Mouse (Mus musculus) hindbrain, embryonic 12.5 days (tissue): Measurements from ENCODE around the gene Rfx1. TPM values are rescaled to one million over a fixed set of nuclear protein-coding genes. Genes with fewer than 3 reads are reported as not detected.

Experiments
- ATAC-seq: fragments of 200-750 bp; cut with Nextera tagmentation; 2 replicates; pipeline ENCODE4 v1.8.0; 2017; ENCODE audit warnings: moderate TSS enrichment; ENCODE audit not compliant: low FRiP score
- H3K27ac ChIP-seq: fragments of 300-500 bp; sonication (generic); 2 replicates; pipeline ENCODE4 v1.5.1; 2016; ENCODE audit warnings: mild to moderate bottlenecking
- H3K27me3 ChIP-seq: fragments of 300-500 bp; sonication (generic); 2 replicates; pipeline ENCODE4 v1.6.1; 2016; ENCODE audit warnings: mild to moderate bottlenecking
- H3K36me3 ChIP-seq: fragments of 300-500 bp; sonication (generic); 2 replicates; pipeline ENCODE4 v1.6.1; 2016; ENCODE audit warnings: mild to moderate bottlenecking
- H3K4me1 ChIP-seq: fragments of 300-500 bp; sonication (generic); 2 replicates; pipeline ENCODE4 v1.6.1; 2016
- H3K4me2 ChIP-seq: fragments of 300-500 bp; sonication (generic); replicated peaks from 2 replicates; pipeline ENCODE4 v1.6.1; 2016; ENCODE audit warnings: mild to moderate bottlenecking
- H3K4me3 ChIP-seq: fragments of 300-500 bp; sonication (generic); 2 replicates; pipeline ENCODE4 v1.5.1; 2016; ENCODE audit warnings: mild to moderate bottlenecking
- H3K9ac ChIP-seq: fragments of 300-500 bp; sonication (generic); 2 replicates; pipeline ENCODE4 v1.6.1; 2016; ENCODE audit warnings: mild to moderate bottlenecking, moderate library complexity
- H3K9me3 ChIP-seq: fragments of 300-500 bp; sonication (generic); replicated peaks from 2 replicates; pipeline ENCODE4 v1.6.1; 2016; ENCODE audit warnings: mild to moderate bottlenecking
- WGBS: fragments of 180-500 bp; shearing (Covaris S2); methylation state at CpG from one replicate; pipeline ENCODE4 v1.1.7; 2016; 5-methylcytosine and 5-hydroxymethylcytosine counted together
- polyA plus RNA-seq: library from polyadenylated mRNA; unstranded; fragments of >200 nt; fragmentation: Nextera tagmentation; extraction: Ambion mirVana; gene quantifications from 2 replicates; pipeline ENCODE4 v1.2.1, GENCODE M21; 2016

Rfx1 gene
- polyA plus RNA-seq, 1 experiment from 2014 or later = 9.4 TPM

GRCm38 (mm10) chr8:84103601-84104000, 37.0 kb downstream of the Rfx1 start:
- Histone ChIP-seq H3K4me2 (peak overlapping the region; percentile 86), H3K27me3 (no peaks in the 10 kb centered on the region), H3K4me1 (peaks cover 30% of the 10 kb centered on the region), H3K4me3 (peak overlapping the region; percentile 65), H3K27ac (peak overlapping the region; percentile 94), H3K36me3 (peaks cover 31% of the 10 kb centered on the region), H3K9me3 (0 out of 2 replicates have a peak, but pooled peaks cover 3% of the 10 kb centered on the region), H3K9ac (peak overlapping the region; percentile 81)
- ATAC-seq = no peak
- 58% methylated on average over 3 of the region's 3 CpGs for WGBS

GRCm38 (mm10) chr8:84104221-84104620, 37.6 kb downstream of the Rfx1 start:
- Histone ChIP-seq H3K9me3 (0 out of 2 replicates have a peak, but pooled peaks cover 3% of the 10 kb centered on the region), H3K27ac (peak overlapping the region; percentile 94), H3K4me3 (peak overlapping the region; percentile 65), H3K9ac (peak overlapping the region; percentile 81), H3K4me2 (peak overlapping the region; percentile 86), H3K36me3 (peaks cover 25% of the 10 kb centered on the region), H3K4me1 (peaks cover 30% of the 10 kb centered on the region), H3K27me3 (no peaks in the 10 kb centered on the region)
- ATAC-seq = peak; percentile 81
- WGBS = 0% methylated on average over 24 of the region's 29 CpGs

- Histone ChIP-seq H3K4me2 (peak within 1 kb of the TSS; percentile 86), H3K27ac (peak within 1 kb of the TSS; percentile 94), H3K9me3 (0 out of 2 replicates have a peak, but pooled peaks cover 3% of the 10 kb centered on the region), H3K9ac (peak within 1 kb of the TSS; percentile 81), H3K36me3 (peaks cover 18% of the 10 kb centered on the region), H3K4me1 (peaks cover 30% of the 10 kb centered on the region), H3K27me3 (no peaks in the 10 kb centered on the region), H3K4me3 (peak within 1 kb of the TSS; percentile 65)
- ATAC-seq = peak; percentile 96
- 6% methylated on average over 42 of the region's 42 CpGs for WGBS
These were observed 38.3 kb downstream of the Rfx1 start, which contains the start of gene Dcaf15 for GRCm38 (mm10) chr8:84104697-84105609. Gene Dcaf15 (minus strand): TSS chr8:84104768.

GRCm38 (mm10) chr8:84105676-84106075, 39.0 kb downstream of the Rfx1 start:
- peaks cover 16% of the 10 kb centered on the region; the same call in 1 of the 2 replicates for H3K36me3 ChIP-seq
- no peak for ATAC-seq
- 0 out of 2 replicates have a peak overlapping the region, but pooled peaks have one; percentile 49 for H3K4me2 ChIP-seq
- peak overlapping the region; percentile 86 for H3K27ac ChIP-seq
- 0 out of 2 replicates have a peak, but pooled peaks cover 3% of the 10 kb centered on the region for H3K9me3 ChIP-seq
- H3K4me3 ChIP-seq = no peak overlapping the region
- peaks cover 30% of the 10 kb centered on the region for H3K4me1 ChIP-seq
- H3K9ac ChIP-seq = no peak overlapping the region
- WGBS = 84% methylated on average over 2 of the region's 2 CpGs
- H3K27me3 ChIP-seq = no peaks in the 10 kb centered on the region

- Histone ChIP-seq H3K27ac (no peak overlapping the region), H3K36me3 (peaks cover 13% of the 10 kb centered on the region; the same call in 1 of the 2 replicates), H3K9ac (no peak overlapping the region), H3K9me3 (0 out of 2 replicates have a peak, but pooled peaks cover 3% of the 10 kb centered on the region), H3K4me1 (peaks cover 28% of the 10 kb centered on the region), H3K27me3 (no peaks in the 10 kb centered on the region), H3K4me3 (no peak overlapping the region), H3K4me2 (no peak overlapping the region)
- ATAC-seq = no peak
- WGBS = 97% methylated on average over 6 of the region's 6 CpGs
These were observed 39.8 kb downstream of the Rfx1 start for GRCm38 (mm10) chr8:84106216-84107040.

- H3K36me3 ChIP-seq = no peaks in the 10 kb centered on the region
These were observed 49.0 kb downstream of the Rfx1 start for GRCm38 (mm10) chr8:84115646-84116045.

GRCm38 (mm10) chr8:84122151-84122550, 55.5 kb downstream of the Rfx1 start:
- H3K4me3 ChIP-seq = no peak overlapping the region
- WGBS = 85% methylated on average over 3 of the region's 3 CpGs
- no peaks in the 10 kb centered on the region for H3K27me3 ChIP-seq
- no peak overlapping the region for H3K27ac ChIP-seq
- no peak overlapping the region for H3K4me2 ChIP-seq
- 0 out of 2 replicates have a peak, but pooled peaks cover 3% of the 10 kb centered on the region for H3K9me3 ChIP-seq
- H3K9ac ChIP-seq = no peak overlapping the region
- no peaks in the 10 kb centered on the region for H3K36me3 ChIP-seq
- ATAC-seq = no peak
- 0 out of 2 replicates have a peak, but pooled peaks cover 2% of the 10 kb centered on the region for H3K4me1 ChIP-seq

More at GRCm38 (mm10) chr8:84115646-84116045, 49.0 kb downstream of the Rfx1 start:
- no peaks in the 10 kb centered on the region for H3K4me1 ChIP-seq
- no peak overlapping the region for H3K27ac ChIP-seq
- H3K4me2 ChIP-seq = no peak overlapping the region
- no peak overlapping the region for H3K4me3 ChIP-seq
- H3K9me3 ChIP-seq = 0 out of 2 replicates have a peak, but pooled peaks cover 3% of the 10 kb centered on the region
- ATAC-seq = no peak
- H3K9ac ChIP-seq = no peak overlapping the region
- WGBS = 81% methylated on average over 6 of the region's 6 CpGs
- no peaks in the 10 kb centered on the region for H3K27me3 ChIP-seq

- Histone ChIP-seq H3K9me3 (no peaks in the 10 kb centered on the region), H3K27me3 (peaks cover under 1% of the 10 kb centered on the region; the same call in 1 of the 2 replicates), H3K27ac (peak within 1 kb of the TSS; percentile 13; the same call in 1 of the 2 replicates), H3K4me3 (no peak within 1 kb of the TSS), H3K4me2 (no peak within 1 kb of the TSS), H3K9ac (peak within 1 kb of the TSS; percentile 9; the same call in 1 of the 2 replicates), H3K36me3 (no peaks in the 10 kb centered on the region), H3K4me1 (peaks cover 11% of the 10 kb centered on the region; the same call in 1 of the 2 replicates)
- ATAC-seq = no peak
- 46% methylated on average over 7 of the region's 9 CpGs for WGBS
These were observed 59.0 kb downstream of the Rfx1 start, which contains the start of gene Podnl1 for GRCm38 (mm10) chr8:84125656-84126055. Gene Podnl1 (plus strand): TSS chr8:84125989.

GRCm38 (mm10) chr8:84126742-84127141, 60.1 kb downstream of the Rfx1 start:
- no peak for ATAC-seq
- H3K27me3 ChIP-seq = peaks cover 3% of the 10 kb centered on the region; the same call in 1 of the 2 replicates
- no peak overlapping the region for H3K4me2 ChIP-seq
- no peak overlapping the region for H3K27ac ChIP-seq
- no peak overlapping the region for H3K4me3 ChIP-seq
- no peaks in the 10 kb centered on the region for H3K9me3 ChIP-seq
- no peak overlapping the region for H3K9ac ChIP-seq
- H3K4me1 ChIP-seq = peaks cover 14% of the 10 kb centered on the region; the same call in 1 of the 2 replicates
- H3K36me3 ChIP-seq = peaks cover 3% of the 10 kb centered on the region
- WGBS = 54% methylated on average over 2 of the region's 2 CpGs

GRCm38 (mm10) chr8:84127202-84127901, 60.7 kb downstream of the Rfx1 start:
- Histone ChIP-seq H3K4me2 (no peak overlapping the region), H3K27ac (no peak overlapping the region), H3K9ac (no peak overlapping the region), H3K27me3 (peaks cover 3% of the 10 kb centered on the region; the same call in 1 of the 2 replicates), H3K9me3 (no peaks in the 10 kb centered on the region), H3K4me3 (no peak overlapping the region), H3K4me1 (peaks cover 14% of the 10 kb centered on the region; the same call in 1 of the 2 replicates), H3K36me3 (peaks cover 9% of the 10 kb centered on the region)
- 66% methylated on average over 17 of the region's 17 CpGs for WGBS
- no peak for ATAC-seq

- Histone ChIP-seq H3K4me2 (no peak overlapping the region), H3K9me3 (no peaks in the 10 kb centered on the region), H3K9ac (no peak overlapping the region), H3K4me3 (no peak overlapping the region), H3K27ac (no peak overlapping the region), H3K4me1 (peaks cover 14% of the 10 kb centered on the region; the same call in 1 of the 2 replicates), H3K27me3 (peaks cover 3% of the 10 kb centered on the region; the same call in 1 of the 2 replicates), H3K36me3 (peaks cover 18% of the 10 kb centered on the region)
- WGBS = 69% methylated on average over 8 of the region's 8 CpGs
- ATAC-seq = no peak
These were observed 61.6 kb downstream of the Rfx1 start for GRCm38 (mm10) chr8:84128277-84128676.
